Mouse (Mus musculus): Measurements from ENCODE around the gene Ipo8.

DNA sequence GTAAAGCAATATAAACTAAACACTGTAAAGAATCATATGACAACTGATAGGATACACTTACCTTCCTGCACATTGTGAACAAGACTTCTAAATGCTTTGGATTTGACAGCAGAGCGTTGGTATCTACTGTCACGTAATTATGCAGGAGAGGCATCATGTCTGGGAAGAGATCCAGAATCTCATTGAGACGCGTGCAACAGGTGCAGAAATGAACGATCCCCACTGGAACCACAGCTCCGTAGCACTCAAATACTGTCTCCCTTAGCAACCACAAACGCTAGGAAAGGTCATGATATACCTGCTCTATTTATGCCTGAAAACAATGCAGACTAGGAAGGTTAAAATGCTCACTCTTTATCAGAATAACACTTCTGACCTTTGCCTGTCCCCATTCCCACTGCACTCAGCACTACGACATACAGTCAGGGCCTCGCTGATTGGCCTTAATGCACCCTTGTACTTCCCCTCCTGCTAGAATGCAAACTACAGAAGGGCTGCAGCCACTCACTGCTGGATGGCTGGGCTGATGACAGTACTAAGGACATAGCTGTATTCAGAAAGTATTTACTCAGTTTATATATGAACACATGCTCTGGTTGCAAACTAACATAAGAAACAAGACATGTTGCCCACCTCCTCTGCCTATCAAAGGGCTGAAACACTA is 42.1 kb downstream of the Ipo8 start:
- TF ChIP-seq CTCF (IDR thresholded peaks at IDR 0.05; ENCODE audit: borderline replicate concordance, insufficient read depth, low read depth, low read length), result no peak
- TF ChIP-seq POLR2A (IDR thresholded peaks at IDR 0.05; ENCODE audit: borderline replicate concordance, insufficient read depth, low read length), result no peak
